Mouse (Mus musculus): ENCODE measurements around the gene Gm49355. TPM values are rescaled to one million over a fixed set of nuclear protein-coding genes. Genes with fewer than 3 reads are reported as not detected.

Gm49355 gene
- total RNA-seq, 4 experiments from 2014 or later, result 0.09 to 0.16 (median 0.11) TPM; not detected in 1

- DNase-seq (ENCODE audit: low spot score), result no peak
Observed at GRCm38 (mm10) chr14:12342458-12343131, 58.8 kb downstream of the Gm49355 start.

- DNase-seq (ENCODE audit: low spot score), result no peak
Observed at GRCm38 (mm10) chr14:12343451-12343941, 59.7 kb downstream of the Gm49355 start.

DNA sequence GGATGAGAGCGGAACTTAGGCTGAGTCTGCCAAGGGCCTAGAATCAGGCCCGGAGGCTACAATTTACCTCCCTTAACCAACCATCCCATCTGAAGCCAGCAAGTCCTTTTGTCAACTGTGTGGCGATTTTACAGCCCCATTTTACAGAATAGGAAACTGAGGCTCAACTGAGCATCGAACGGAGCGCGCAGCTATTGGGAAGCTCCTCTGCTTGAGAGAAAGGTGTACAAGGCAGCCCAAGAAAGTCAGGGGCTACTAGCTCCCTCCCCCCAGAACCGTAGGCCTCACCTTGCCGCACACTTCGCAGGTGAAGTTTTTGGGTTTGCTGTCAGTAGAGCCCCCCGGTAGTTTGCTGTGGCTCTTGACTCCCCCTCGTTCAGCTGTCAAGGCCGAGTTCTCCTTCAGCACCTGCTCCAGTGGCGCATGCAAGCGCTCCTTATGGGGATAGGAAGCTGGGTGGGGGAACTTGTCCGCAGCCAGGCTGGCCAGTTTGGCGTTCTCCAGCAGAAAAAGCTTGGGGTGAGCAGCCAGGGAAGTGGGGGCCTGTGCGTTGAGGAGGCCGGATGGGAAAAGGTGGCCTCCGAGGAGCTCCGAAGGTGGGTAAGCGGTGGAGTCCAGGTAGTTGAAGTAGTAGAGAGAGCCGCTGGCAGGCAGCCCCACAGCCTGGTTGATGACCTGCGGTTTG, 60.4 kb downstream of the Gm49355 start:
- no peak for DNase-seq (ENCODE audit: low spot score)

DNA sequence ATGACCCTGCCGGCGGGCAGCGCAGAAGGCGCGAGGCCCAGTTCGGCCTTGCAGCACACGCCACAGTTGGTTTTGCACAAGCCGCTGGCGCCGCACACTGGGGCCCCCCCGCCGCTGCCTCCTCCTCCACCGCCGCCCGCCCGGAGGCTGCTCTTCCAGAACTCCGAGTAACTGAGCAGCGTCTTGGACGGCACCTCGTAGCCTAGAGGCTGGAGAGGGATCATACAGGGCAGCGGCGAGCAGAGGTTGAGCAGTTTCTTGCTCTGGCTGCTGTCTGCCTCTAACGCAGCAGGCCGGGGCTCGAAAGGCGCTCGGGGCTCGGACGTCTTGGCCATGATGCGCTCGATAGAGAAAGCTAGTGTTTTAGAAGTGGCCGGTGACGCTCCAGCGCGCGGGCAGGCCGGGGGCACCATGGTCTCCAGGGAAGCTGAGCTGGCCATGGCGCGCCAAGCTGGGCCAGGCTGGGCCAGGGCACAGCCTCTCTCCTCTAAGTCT, 61.0 kb downstream of the Gm49355 start:
- no peak for DNase-seq (ENCODE audit: low spot score)

DNA sequence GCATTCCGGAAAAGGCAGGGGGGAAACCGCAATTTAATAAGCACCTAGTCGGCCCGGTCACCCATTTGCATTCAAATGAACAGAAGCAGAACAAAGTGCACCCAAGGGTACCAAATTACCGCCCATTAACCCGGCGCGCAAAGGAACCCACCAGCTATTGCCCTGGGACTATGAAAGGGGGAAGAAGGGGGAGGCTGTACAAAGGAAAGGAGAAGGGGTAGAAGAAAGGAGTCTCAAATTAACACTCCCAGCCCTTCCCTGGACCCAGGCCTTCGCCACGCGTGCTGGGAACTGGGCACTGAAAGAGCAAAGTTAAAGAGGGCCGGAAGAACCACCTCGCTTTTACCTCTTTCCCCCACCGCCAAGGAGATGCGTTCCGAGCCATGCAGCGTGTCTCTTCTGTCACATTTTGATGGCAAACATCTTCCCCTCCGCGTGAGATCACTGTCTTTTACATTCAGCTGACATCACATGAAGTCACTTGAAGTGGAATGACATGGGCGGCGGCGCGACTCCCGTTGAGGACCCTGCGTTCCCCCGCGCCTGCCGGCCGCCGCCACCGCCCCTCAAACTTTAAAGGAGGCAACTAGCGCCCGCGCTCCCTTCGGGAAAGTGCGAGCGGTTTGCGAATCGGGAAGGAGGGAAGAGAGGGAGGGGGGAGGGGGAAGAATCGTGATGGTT, 61.6 kb downstream of the Gm49355 start:
- DNase-seq (ENCODE audit: low spot score), result no peak

DNA sequence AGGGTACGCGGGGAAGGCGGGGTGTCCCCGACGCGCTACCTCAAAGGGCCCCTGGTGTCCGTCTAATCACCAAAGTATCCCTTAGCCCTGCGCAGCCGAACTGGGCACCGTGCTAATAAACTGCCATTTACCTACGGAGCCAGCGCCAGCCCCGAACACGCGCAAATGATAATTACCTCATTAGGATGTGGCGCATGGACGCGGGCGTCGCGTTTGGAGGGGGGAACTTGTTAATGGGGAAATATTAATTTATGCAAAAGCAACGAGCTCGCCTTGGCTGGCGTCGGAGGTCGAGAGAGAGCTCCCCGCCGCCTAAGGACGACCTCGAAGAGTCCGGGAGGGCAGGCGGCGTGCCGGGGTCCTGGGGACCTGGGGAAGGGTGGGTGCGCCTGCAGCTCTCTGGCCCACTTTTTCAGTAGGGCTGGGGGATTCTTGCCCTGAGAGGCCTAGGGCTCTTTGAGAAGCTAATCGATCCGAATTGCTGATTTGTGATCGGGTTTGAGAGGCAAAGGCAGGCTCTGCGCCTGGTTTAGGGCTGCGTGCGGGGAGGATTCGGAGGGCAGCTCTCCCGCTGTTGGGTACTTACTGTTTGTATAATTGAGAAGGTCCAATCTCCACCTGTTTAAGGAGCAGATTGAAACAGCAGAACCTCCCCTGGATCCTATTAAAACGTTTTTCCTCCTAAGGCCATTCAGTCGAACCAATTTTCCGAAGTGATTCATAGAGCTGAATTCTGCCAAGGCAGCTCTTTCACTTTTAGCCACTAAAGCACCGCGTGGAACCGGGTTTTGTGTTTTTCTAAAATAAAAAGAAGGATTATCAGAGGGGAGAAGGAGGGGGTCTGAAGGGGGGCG, 62.5 kb downstream of the Gm49355 start:
- no peak for DNase-seq (ENCODE audit: low spot score)

GRCm38 (mm10) chr14:12346865-12347600, 63.3 kb downstream of the Gm49355 start:
- DNase-seq (ENCODE audit: low spot score), result no peak

DNA sequence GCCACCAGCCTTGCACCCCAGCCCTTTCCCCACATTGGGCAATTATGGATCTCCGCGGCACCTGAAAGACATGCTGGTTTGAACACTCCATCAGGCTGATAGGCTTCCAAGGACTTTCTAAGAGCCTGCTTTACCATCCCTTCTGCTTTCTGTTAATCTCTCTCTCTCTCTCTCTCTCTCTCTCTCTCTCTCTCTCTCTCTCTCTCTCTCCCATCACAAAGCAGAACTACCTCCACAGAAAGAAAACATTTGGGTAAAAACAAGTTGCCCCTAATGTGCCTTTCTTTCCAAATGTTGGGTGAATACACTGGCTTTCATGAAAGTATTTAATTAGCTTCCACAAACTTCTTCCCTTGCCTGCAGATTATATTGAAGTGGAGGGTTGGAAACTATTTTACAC, 64.3 kb downstream of the Gm49355 start, which contains the start of gene Fezf2:
Gene Fezf2, minus strand, starts transcription at position 101 of the 400 bp plus-strand sequence.
- no peak for DNase-seq (ENCODE audit: low spot score)

GRCm38 (mm10) chr14:12349334-12350090, 65.7 kb downstream of the Gm49355 start:
- no peak for DNase-seq (ENCODE audit: low spot score)

- no peak for DNase-seq (ENCODE audit: low spot score)
Observed at GRCm38 (mm10) chr14:12350271-12350916, 66.6 kb downstream of the Gm49355 start.

Other genes with a start within 250 kb of the Gm49355 start
- gene 3830406C13Rik, start 197 bp downstream of the Gm49355 start, total RNA-seq (2022), result 10 to 100 TPM; 18.2 to 24.6 (median 21.4) TPM
- gene Fezf2, start 64.2 kb downstream of the Gm49355 start, total RNA-seq (2022), result not detected